Mouse (Mus musculus): ENCODE data around the gene Lmo2. TPM values are rescaled to one million over a fixed set of nuclear protein-coding genes. Genes with fewer than 3 reads are reported as not detected.

Gene Lmo2
- total and polyA plus RNA-seq, 2 experiments from 2014 or later = 5.7 to 12.3 TPM

- 60% methylated on average over 10 of the region's 10 CpGs for WGBS
- no peaks in the 10 kb centered on the region for H3K9me3 ChIP-seq (replicated peaks; ENCODE audit: control insufficient read depth, low read length)
- H3K36me3 ChIP-seq (replicated peaks; ENCODE audit: control insufficient read depth, insufficient read depth, low read length) = no peaks in the 10 kb centered on the region
- H3K4me3 ChIP-seq (ENCODE audit: low read depth, low read length) = no peak overlapping the region
- no peaks in the 10 kb centered on the region for H3K4me1 ChIP-seq (ENCODE audit: control insufficient read depth, insufficient read depth)
- no peak overlapping the region for H3K9ac ChIP-seq (replicated peaks; ENCODE audit: low read depth, low read length)
- TF ChIP-seq CTCF (IDR thresholded peaks at IDR 0.05; ENCODE audit: low read depth) = no peak
- TF ChIP-seq EP300 (IDR thresholded peaks at IDR 0.05; ENCODE audit: low read depth) = no peak
- no peak for DNase-seq (ENCODE audit: low spot score)
- ATAC-seq (ENCODE audit: insufficient read depth, low read depth) = no peak
- no peak overlapping the region for H3K4me2 ChIP-seq (ENCODE audit: low read depth, low read length)
- no peak overlapping the region for H3K27ac ChIP-seq (ENCODE audit: low read depth)
- no peaks in the 10 kb centered on the region for H3K27me3 ChIP-seq (ENCODE audit: control insufficient read depth, insufficient read depth, low read length)
Measured at GRCm38 (mm10) chr2:103935691-103936435, 21.9 kb upstream of the Lmo2 start.

- Histone ChIP-seq H3K27me3 (ENCODE audit: control insufficient read depth, insufficient read depth, low read length) (no peaks in the 10 kb centered on the region), H3K27ac (ENCODE audit: low read depth) (no peak overlapping the region), H3K4me1 (ENCODE audit: control insufficient read depth, insufficient read depth) (no peaks in the 10 kb centered on the region), H3K36me3 (replicated peaks; ENCODE audit: control insufficient read depth, insufficient read depth, low read length) (no peaks in the 10 kb centered on the region), H3K4me3 (ENCODE audit: low read depth, low read length) (no peak overlapping the region), H3K9me3 (replicated peaks; ENCODE audit: control insufficient read depth, low read length) (no peaks in the 10 kb centered on the region), H3K4me2 (ENCODE audit: low read depth, low read length) (no peak overlapping the region), H3K9ac (replicated peaks; ENCODE audit: low read depth, low read length) (no peak overlapping the region)
- WGBS = 78% methylated on average over 2 of the region's 2 CpGs
- DNase-seq (ENCODE audit: low spot score) (no peak), ATAC-seq (ENCODE audit: insufficient read depth, low read depth) (no peak)
- TF ChIP-seq EP300 (IDR thresholded peaks at IDR 0.05; ENCODE audit: low read depth) = no peak
- TF ChIP-seq CTCF (IDR thresholded peaks at IDR 0.05; ENCODE audit: low read depth) = no peak
Measured at GRCm38 (mm10) chr2:103936666-103937065, 21.1 kb upstream of the Lmo2 start.

- no peak for ATAC-seq (ENCODE audit: insufficient read depth, low read depth)
- Histone ChIP-seq H3K4me2 (ENCODE audit: low read depth, low read length) (no peak overlapping the region), H3K9ac (replicated peaks; ENCODE audit: low read depth, low read length) (no peak overlapping the region), H3K27me3 (ENCODE audit: control insufficient read depth, insufficient read depth, low read length) (no peaks in the 10 kb centered on the region), H3K4me3 (ENCODE audit: low read depth, low read length) (no peak overlapping the region), H3K9me3 (replicated peaks; ENCODE audit: control insufficient read depth, low read length) (no peaks in the 10 kb centered on the region), H3K36me3 (replicated peaks; ENCODE audit: control insufficient read depth, insufficient read depth, low read length) (no peaks in the 10 kb centered on the region), H3K4me1 (ENCODE audit: control insufficient read depth, insufficient read depth) (no peaks in the 10 kb centered on the region), H3K27ac (ENCODE audit: low read depth) (no peak overlapping the region)
- 67% methylated on average over 2 of the region's 2 CpGs for WGBS
- TF ChIP-seq CTCF (IDR thresholded peaks at IDR 0.05; ENCODE audit: low read depth) (no peak), EP300 (IDR thresholded peaks at IDR 0.05; ENCODE audit: low read depth) (no peak)
- DNase-seq (ENCODE audit: low spot score) = no peak
Measured at GRCm38 (mm10) chr2:103937670-103938069, 20.1 kb upstream of the Lmo2 start.

GRCm38 (mm10) chr2:103938573-103938972, 19.2 kb upstream of the Lmo2 start:
- H3K27ac ChIP-seq (ENCODE audit: low read depth) = no peak overlapping the region
- H3K4me3 ChIP-seq (ENCODE audit: low read depth, low read length) = no peak overlapping the region
- H3K36me3 ChIP-seq (replicated peaks; ENCODE audit: control insufficient read depth, insufficient read depth, low read length) = no peaks in the 10 kb centered on the region
- H3K4me1 ChIP-seq (ENCODE audit: control insufficient read depth, insufficient read depth) = no peaks in the 10 kb centered on the region
- no peak for DNase-seq (ENCODE audit: low spot score)
- H3K27me3 ChIP-seq (ENCODE audit: control insufficient read depth, insufficient read depth, low read length) = 0 out of 2 replicates have a peak, but pooled peaks cover 4% of the 10 kb centered on the region
- H3K4me2 ChIP-seq (ENCODE audit: low read depth, low read length) = no peak overlapping the region
- H3K9ac ChIP-seq (replicated peaks; ENCODE audit: low read depth, low read length) = no peak overlapping the region
- WGBS = 63% methylated on average over 1 of the region's 1 CpGs
- no peak for TF ChIP-seq CTCF (IDR thresholded peaks at IDR 0.05; ENCODE audit: low read depth)
- TF ChIP-seq EP300 (IDR thresholded peaks at IDR 0.05; ENCODE audit: low read depth) = no peak
- ATAC-seq (ENCODE audit: insufficient read depth, low read depth) = no peak
- no peaks in the 10 kb centered on the region for H3K9me3 ChIP-seq (replicated peaks; ENCODE audit: control insufficient read depth, low read length)

- DNase-seq (ENCODE audit: low spot score) (no peak), ATAC-seq (ENCODE audit: insufficient read depth, low read depth) (no peak)
- Histone ChIP-seq H3K4me1 (ENCODE audit: control insufficient read depth, insufficient read depth) (no peaks in the 10 kb centered on the region), H3K36me3 (replicated peaks; ENCODE audit: control insufficient read depth, insufficient read depth, low read length) (no peaks in the 10 kb centered on the region), H3K9me3 (replicated peaks; ENCODE audit: control insufficient read depth, low read length) (no peaks in the 10 kb centered on the region), H3K9ac (replicated peaks; ENCODE audit: low read depth, low read length) (no peak overlapping the region), H3K27me3 (ENCODE audit: control insufficient read depth, insufficient read depth, low read length) (0 out of 2 replicates have a peak, but pooled peaks cover 4% of the 10 kb centered on the region), H3K27ac (ENCODE audit: low read depth) (no peak overlapping the region), H3K4me2 (ENCODE audit: low read depth, low read length) (no peak overlapping the region), H3K4me3 (ENCODE audit: low read depth, low read length) (no peak overlapping the region)
- TF ChIP-seq EP300 (IDR thresholded peaks at IDR 0.05; ENCODE audit: low read depth) (no peak), CTCF (IDR thresholded peaks at IDR 0.05; ENCODE audit: low read depth) (no peak)
Measured at GRCm38 (mm10) chr2:103939003-103939402, 18.8 kb upstream of the Lmo2 start.

GRCm38 (mm10) chr2:103941085-103941484, 16.7 kb upstream of the Lmo2 start:
- no peak overlapping the region for H3K4me2 ChIP-seq (ENCODE audit: low read depth, low read length)
- WGBS = 60% methylated on average over 3 of the region's 3 CpGs
- no peak for ATAC-seq (ENCODE audit: insufficient read depth, low read depth)

More at GRCm38 (mm10) chr2:103941085-103941484, 16.7 kb upstream of the Lmo2 start:
- H3K9ac ChIP-seq (replicated peaks; ENCODE audit: low read depth, low read length) = no peak overlapping the region
- no peaks in the 10 kb centered on the region for H3K4me1 ChIP-seq (ENCODE audit: control insufficient read depth, insufficient read depth)
- H3K9me3 ChIP-seq (replicated peaks; ENCODE audit: control insufficient read depth, low read length) = no peaks in the 10 kb centered on the region
- 0 out of 2 replicates have a peak, but pooled peaks cover 7% of the 10 kb centered on the region for H3K27me3 ChIP-seq (ENCODE audit: control insufficient read depth, insufficient read depth, low read length)
- DNase-seq (ENCODE audit: low spot score) = no peak
- H3K27ac ChIP-seq (ENCODE audit: low read depth) = no peak overlapping the region
- TF ChIP-seq EP300 (IDR thresholded peaks at IDR 0.05; ENCODE audit: low read depth) (no peak), CTCF (IDR thresholded peaks at IDR 0.05; ENCODE audit: low read depth) (no peak)
- no peaks in the 10 kb centered on the region for H3K36me3 ChIP-seq (replicated peaks; ENCODE audit: control insufficient read depth, insufficient read depth, low read length)
- no peak overlapping the region for H3K4me3 ChIP-seq (ENCODE audit: low read depth, low read length)
